10 mouse cellular contexts compared by ENCODE assay signal in the genomic region with DNA sequence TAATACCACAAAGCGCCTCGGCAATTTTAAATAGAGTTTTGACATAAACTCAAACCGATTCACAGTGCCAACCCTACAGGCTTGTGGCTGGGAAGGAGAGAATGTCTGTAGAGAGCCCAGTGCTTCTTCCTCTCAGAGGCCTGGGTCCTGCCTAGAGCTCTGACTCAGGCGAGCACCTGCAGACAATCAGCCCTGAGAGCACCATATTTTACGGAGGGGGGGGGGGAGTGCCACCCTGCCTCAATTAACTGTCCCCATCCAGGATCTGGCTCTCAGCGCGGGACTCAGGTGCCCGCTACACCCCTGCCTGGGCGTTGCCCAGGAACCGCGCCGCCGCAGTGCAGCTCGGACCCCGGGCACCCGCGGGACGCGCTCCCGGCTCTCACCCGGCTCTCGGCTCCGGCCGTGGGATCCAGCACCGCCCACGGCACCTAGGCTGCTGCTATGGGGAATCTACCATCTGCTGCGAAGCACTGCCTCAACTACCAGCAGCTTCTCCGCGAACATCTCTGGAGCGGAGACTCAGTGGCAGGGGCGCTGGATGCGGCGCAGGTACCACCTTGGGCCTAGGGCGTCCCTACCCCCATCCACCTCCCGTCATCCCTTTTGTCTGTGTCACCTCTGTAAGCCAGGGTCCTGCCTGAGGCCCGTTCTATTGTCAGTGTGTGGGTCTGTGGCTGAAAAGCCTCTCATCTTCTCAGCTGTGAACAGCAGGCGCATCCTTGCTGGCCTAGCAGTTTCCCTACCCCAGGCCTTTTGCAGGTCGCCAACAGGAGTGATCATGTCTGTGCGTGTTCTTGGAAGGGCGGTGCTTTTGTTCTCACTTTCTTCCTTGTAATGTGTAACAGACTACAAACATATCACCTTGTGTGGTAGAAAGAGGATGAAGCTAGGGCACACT. TPM values are rescaled to one million over a fixed set of nuclear protein-coding genes. Genes with fewer than 3 reads are reported as not detected.
DNase-seq lines count a peak whose midpoint lies in the region; ATAC-seq and TF ChIP-seq lines count a peak whose summit lies in the region.
"Had no signal": no experiment of that assay in that cellular context is flagged by ENCODE, and none has a peak within 500 bp of the region (broad histone marks: within the 10 kb centered on the region; RNA-seq: fewer than 3 reads in every experiment).

A gene (plus strand): TSS at position 225 of the 901 bp plus-strand sequence.

- TF ChIP-seq POLR2A in olfactory bulb, adult 2 months (IDR thresholded peaks at IDR 0.05; ENCODE audit: insufficient read depth, low read depth, low read length) = peak; percentile 30; the same call in 1 of the 2 replicates

- no peak for TF ChIP-seq CTCF in olfactory bulb, adult 2 months (IDR thresholded peaks at IDR 0.05; ENCODE audit: insufficient read depth, low read depth, low read length)

- DNase-seq in heart, postnatal 25 days (ENCODE audit: low spot score) = no peak
- DNase-seq in ZHBTc4 (ENCODE audit: low read depth, low spot score) = peak; percentile 75
- peak; percentile 67 for DNase-seq in embryonic facial prominence, embryonic 10.5 days (ENCODE audit: low spot score)
- peak; percentile 77 for DNase-seq in intestine, embryonic 14.5 days (ENCODE audit: low spot score)
- no peak for DNase-seq in T-cell, adult 2 months (ENCODE audit: low spot score)

- H3K4me2 ChIP-seq in heart, embryonic 12.5 days = peak within 1 kb of the TSS; percentile 92
- peak within 1 kb of the TSS; percentile 64 for H3K4me2 ChIP-seq in intestine, embryonic 14.5 days (ENCODE audit: low read length)
- peak within 1 kb of the TSS; percentile 89 for H3K4me2 ChIP-seq in limb, embryonic 13.5 days (replicated peaks)

- intact Hi-C loops in heart, postnatal 25 days (cut with DNase I) = no loop called here

- WGBS in heart, embryonic 12.5 days = 9% methylated on average over 40 of the region's 40 CpGs
- WGBS in embryonic facial prominence, embryonic 10.5 days = 4% methylated on average over 40 of the region's 40 CpGs
- WGBS in intestine, embryonic 14.5 days = 6% methylated on average over 40 of the region's 40 CpGs
- 4% methylated on average over 40 of the region's 40 CpGs for WGBS in limb, embryonic 13.5 days
- WGBS in olfactory bulb, adult 2 months = 6% methylated on average over 40 of the region's 40 CpGs

- no peaks in the 10 kb centered on the region for H3K4me1 ChIP-seq in heart, embryonic 12.5 days (replicated peaks)
- H3K4me1 ChIP-seq in embryonic facial prominence, embryonic 10.5 days = peaks cover 14% of the 10 kb centered on the region
- H3K4me1 ChIP-seq in intestine, embryonic 14.5 days (replicated peaks; ENCODE audit: control insufficient read depth, insufficient read depth, low read length) = no peaks in the 10 kb centered on the region
- peaks cover 11% of the 10 kb centered on the region; the same call in 1 of the 2 replicates for H3K4me1 ChIP-seq in limb, embryonic 13.5 days
- H3K4me1 ChIP-seq in olfactory bulb, adult 2 months (ENCODE audit: control insufficient read depth, insufficient read depth, low read length) = 0 out of 2 replicates have a peak, but pooled peaks cover 3% of the 10 kb centered on the region

- peak within 1 kb of the TSS; percentile 69 for H3K4me3 ChIP-seq in heart, embryonic 12.5 days
- H3K4me3 ChIP-seq in embryonic facial prominence, embryonic 10.5 days = peak within 1 kb of the TSS; percentile 74
- peak within 1 kb of the TSS; percentile 40 for H3K4me3 ChIP-seq in intestine, embryonic 14.5 days (ENCODE audit: low read depth, low read length)
- H3K4me3 ChIP-seq in limb, embryonic 13.5 days = peak within 1 kb of the TSS; percentile 60
- H3K4me3 ChIP-seq in olfactory bulb, adult 2 months (ENCODE audit: insufficient read depth, low read depth, low read length) = peak within 1 kb of the TSS; percentile 59
- H3K4me3 ChIP-seq: megakaryocyte, embryonic 14.5 days had no signal

- H3K27me3 ChIP-seq in heart, embryonic 12.5 days (replicated peaks) = no peaks in the 10 kb centered on the region
- no peaks in the 10 kb centered on the region for H3K27me3 ChIP-seq in embryonic facial prominence, embryonic 10.5 days (replicated peaks; ENCODE audit: low read depth, poor library complexity, severe bottlenecking)
- H3K27me3 ChIP-seq in intestine, embryonic 14.5 days (replicated peaks; ENCODE audit: control insufficient read depth, insufficient read depth, low read length) = no peaks in the 10 kb centered on the region
- peaks cover 7% of the 10 kb centered on the region for H3K27me3 ChIP-seq in limb, embryonic 13.5 days
- H3K27me3 ChIP-seq: CH12.LX; megakaryocyte, embryonic 14.5 days had no signal

- peak within 1 kb of the TSS; percentile 77 for H3K9ac ChIP-seq in heart, embryonic 12.5 days
- H3K9ac ChIP-seq in intestine, embryonic 14.5 days (ENCODE audit: low read length) = peak within 1 kb of the TSS; percentile 34
- peak within 1 kb of the TSS; percentile 76 for H3K9ac ChIP-seq in limb, embryonic 13.5 days

- no peaks in the 10 kb centered on the region for H3K9me3 ChIP-seq in heart, embryonic 12.5 days (replicated peaks)
- H3K9me3 ChIP-seq in embryonic facial prominence, embryonic 10.5 days = no peaks in the 10 kb centered on the region
- H3K9me3 ChIP-seq in intestine, embryonic 14.5 days (ENCODE audit: control insufficient read depth, low read length) = no peaks in the 10 kb centered on the region
- H3K9me3 ChIP-seq in limb, embryonic 13.5 days = no peaks in the 10 kb centered on the region

- H3K27ac ChIP-seq in heart, embryonic 12.5 days (ENCODE audit: poor library complexity, severe bottlenecking) = no peak within 1 kb of the TSS
- peak within 1 kb of the TSS; percentile 86 for H3K27ac ChIP-seq in embryonic facial prominence, embryonic 10.5 days (replicated peaks)
- no peak within 1 kb of the TSS for H3K27ac ChIP-seq in intestine, embryonic 14.5 days (ENCODE audit: low read depth)
- peak within 1 kb of the TSS; percentile 75 for H3K27ac ChIP-seq in limb, embryonic 13.5 days
- H3K27ac ChIP-seq in olfactory bulb, adult 2 months (ENCODE audit: insufficient read depth, low read depth, low read length) = peak within 1 kb of the TSS; percentile 73

- ATAC-seq in heart, embryonic 12.5 days (ENCODE audit: insufficient number of reproducible peaks, low FRiP score) = peak; percentile 82
- peak; percentile 76 for ATAC-seq in intestine, embryonic 14.5 days (replicated peaks; ENCODE audit: low FRiP score, low TSS enrichment, low read depth)
- peak; percentile 82 for ATAC-seq in limb, embryonic 13.5 days (ENCODE audit: low FRiP score, low read depth)

- no peaks in the 10 kb centered on the region for H3K36me3 ChIP-seq in heart, embryonic 12.5 days
- no peaks in the 10 kb centered on the region for H3K36me3 ChIP-seq in embryonic facial prominence, embryonic 10.5 days (replicated peaks)
- no peaks in the 10 kb centered on the region for H3K36me3 ChIP-seq in intestine, embryonic 14.5 days (ENCODE audit: control insufficient read depth, insufficient read depth, low read length)
- no peaks in the 10 kb centered on the region for H3K36me3 ChIP-seq in limb, embryonic 13.5 days

RNA-seq across cellular contexts. Expression of the gene that starts here (rescaled TPM):
- 2.0 and 2.6 TPM in 2 replicates for polyA plus RNA-seq in heart, embryonic 12.5 days (2016; fragmentation: Nextera tagmentation; extraction: Ambion mirVana)
- under 1 TPM in 1 of 2 experiments, not detected in 1; 0.31 TPM for total RNA-seq in heart, postnatal 25 days (2021)
- 4.0 TPM in 2 replicates for polyA plus RNA-seq in embryonic facial prominence, embryonic 10.5 days (2016; fragmentation: Nextera tagmentation; extraction: Ambion mirVana)
- 2.2 and 3.7 TPM in 2 replicates for polyA plus RNA-seq in intestine, embryonic 14.5 days (2014; fragmentation: Nextera tagmentation; extraction: Ambion mirVana)
- polyA plus RNA-seq in limb, embryonic 13.5 days (2015; fragmentation: Nextera tagmentation; extraction: Ambion mirVana) = 3.7 and 4.3 TPM in 2 replicates
- 256 TPM in 1 of 2 replicates, not detected in the other for polyA plus RNA-seq in olfactory bulb, adult 2 months (2012; ENCODE audit: insufficient read depth, insufficient read length, low replicate concordance, missing spikeins)

Comparison
In these comparisons a context has a peak if more than half of its experiments do, and no peak if none do; other contexts are left out.
1. H3K27ac ChIP-seq: peak in embryonic facial prominence, embryonic 10.5 days (single experiment), limb, embryonic 13.5 days (single experiment) and olfactory bulb, adult 2 months (single experiment); none in heart, embryonic 12.5 days (single experiment) and intestine, embryonic 14.5 days (single experiment).
2. DNase-seq: peak in ZHBTc4 (single experiment), embryonic facial prominence, embryonic 10.5 days (single experiment) and intestine, embryonic 14.5 days (single experiment); none in heart, postnatal 25 days (single experiment) and T-cell, adult 2 months (single experiment).
3. Peak in every context shown above with its lines, with median percentiles within 50 percentile points of each other: ATAC-seq, H3K4me2 ChIP-seq, H3K4me3 ChIP-seq and H3K9ac ChIP-seq.